Mouse (Mus musculus) MEL-GATA-1-ER (cell line): Measurements from ENCODE around the gene Hist2h4.
A peak's percentile ranks its signal among the peaks of the same experiment; 100 is the strongest.

Source experiments
- DNase-seq: peaks from one replicate; pipeline ENCODE4 v3.0.0-alpha.2; 2012; ENCODE audit warnings: low read depth; ENCODE audit errors: extremely low read depth

Hist2h4 gene

GRCm38 (mm10) chr3:96226695-96227648, 36.1 kb downstream of the Hist2h4 start:
- no peak for DNase-seq

GRCm38 (mm10) chr3:96225421-96225820, 37.7 kb downstream of the Hist2h4 start:
- DNase-seq = no peak

GRCm38 (mm10) chr3:96222774-96223173, 40.3 kb downstream of the Hist2h4 start:
- no peak for DNase-seq

GRCm38 (mm10) chr3:96221640-96222038, 41.5 kb downstream of the Hist2h4 start:
- peak; percentile 75 for DNase-seq

GRCm38 (mm10) chr3:96220765-96221639, 42.1 kb downstream of the Hist2h4 start, which contains the start of the genes Hist2h2ac and Hist2h2be:
TSS of gene Hist2h2ac (minus strand) at chr3:96220880.
TSS of gene Hist2h2be (plus strand) at chr3:96221119.
- peak; percentile 100 for DNase-seq

- peak; percentile 82 for DNase-seq
These were observed 42.9 kb downstream of the Hist2h4 start for GRCm38 (mm10) chr3:96220131-96220764.

- peak; percentile 100 for DNase-seq
These were observed 43.4 kb downstream of the Hist2h4 start, which contains the start of the genes Bola1 and Hist2h2ab for GRCm38 (mm10) chr3:96219661-96220130. TSS of gene Bola1 (minus strand) at chr3:96219709. TSS of gene Hist2h2ab (plus strand) at chr3:96219865.

GRCm38 (mm10) chr3:96219191-96219641, 43.9 kb downstream of the Hist2h4 start:
- DNase-seq = peak; percentile 67
